Mouse (Mus musculus) stomach, embryonic 16.5 days (tissue): Measurements from ENCODE around the gene Hist1h4a. TPM values are rescaled to one million over a fixed set of nuclear protein-coding genes. Genes with fewer than 3 reads are reported as not detected.

Experiments used
- ATAC-seq: fragments of 200-750 bp; cut with Nextera tagmentation; 2 replicates; pipeline ENCODE4 v1.8.0; 2017; ENCODE audit warnings: moderate number of reproducible peaks, moderate TSS enrichment; ENCODE audit not compliant: insufficient read depth, low FRiP score
- H3K27ac ChIP-seq: fragments of 300-500 bp; sonication (generic); 2 replicates; pipeline ENCODE4 v1.5.1; 2014; ENCODE audit warnings: low read length
- H3K27me3 ChIP-seq: fragments of 300-500 bp; sonication (generic); 2 replicates; pipeline ENCODE4 v1.6.1; 2014; ENCODE audit warnings: low read length, control low read depth, mixed read lengths; ENCODE audit not compliant: control insufficient read depth, insufficient read depth
- H3K36me3 ChIP-seq: fragments of 300-500 bp; sonication (generic); 2 replicates; pipeline ENCODE4 v1.6.1; 2014; ENCODE audit warnings: low read length; ENCODE audit not compliant: control insufficient read depth, insufficient read depth
- H3K4me1 ChIP-seq: fragments of 300-500 bp; sonication (generic); 2 replicates; pipeline ENCODE4 v1.6.1; 2014; ENCODE audit warnings: low read length, control low read depth, mixed read lengths; ENCODE audit not compliant: control insufficient read depth, insufficient read depth
- H3K4me2 ChIP-seq: fragments of 300-500 bp; sonication (generic); 2 replicates; pipeline ENCODE4 v1.6.1; 2014; ENCODE audit warnings: low read depth, low read length, mixed read lengths
- H3K4me3 ChIP-seq: fragments of 300-500 bp; sonication (generic); replicated peaks from 2 replicates; pipeline ENCODE4 v1.5.1; 2014; ENCODE audit warnings: mild to moderate bottlenecking, low read length
- H3K9ac ChIP-seq: fragments of 300-500 bp; sonication (generic); 2 replicates; pipeline ENCODE4 v1.6.1; 2014; ENCODE audit warnings: low read length
- H3K9me3 ChIP-seq: fragments of 300-500 bp; sonication (generic); replicated peaks from 2 replicates; pipeline ENCODE4 v1.6.1; 2016; ENCODE audit warnings: low read length, control low read depth; ENCODE audit not compliant: control insufficient read depth
- whole genome bisulfite sequencing: fragments of 180-500 bp; shearing (Covaris S2); extraction: QIAGEN DNeasy Blood & Tissue Kit; methylation state at CpG from one replicate; pipeline ENCODE4 v1.1.7; 2014; 5-methylcytosine and 5-hydroxymethylcytosine counted together
- polyA plus RNA-seq: library from polyadenylated mRNA; unstranded; fragments of >200 nt; fragmentation: Nextera tagmentation; extraction: Ambion mirVana; gene quantifications from 2 replicates; pipeline ENCODE4 v1.2.1, GENCODE M21; 2015

The Hist1h4a gene
- polyA plus RNA-seq, 1 experiment from 2014 or later: 0.28 TPM

- ATAC-seq: peak; percentile 72
- WGBS: under 1% methylated on average over 28 of the region's 28 CpGs
- H3K9ac ChIP-seq: peak within 1 kb of the TSS; percentile 73
Measured at GRCm38 (mm10) chr13:23745381-23746161, 15.5 kb downstream of the Hist1h4a start, which contains the start of gene Hist1h3c. Hist1h3c (minus strand) TSS chr13:23745602.

GRCm38 (mm10) chr13:23744421-23745380 is 16.3 kb downstream of the Hist1h4a start:
- Histone ChIP-seq H3K27ac (peak overlapping the region; percentile 79), H3K9me3 (no peaks in the 10 kb centered on the region), H3K4me1 (peaks cover 28% of the 10 kb centered on the region), H3K9ac (peak overlapping the region; percentile 61), H3K4me2 (peak overlapping the region; percentile 59), H3K36me3 (no peaks in the 10 kb centered on the region), H3K27me3 (no peaks in the 10 kb centered on the region), H3K4me3 (peak overlapping the region; percentile 49)
- no peak for ATAC-seq
- 2% methylated on average over 16 of the region's 36 CpGs for WGBS

More at GRCm38 (mm10) chr13:23745381-23746161, 15.5 kb downstream of the Hist1h4a start, which contains the start of gene Hist1h3c:
- Histone ChIP-seq H3K36me3 (no peaks in the 10 kb centered on the region), H3K4me2 (peak within 1 kb of the TSS; percentile 59), H3K27ac (peak within 1 kb of the TSS; percentile 99), H3K9me3 (no peaks in the 10 kb centered on the region), H3K4me1 (peaks cover 24% of the 10 kb centered on the region), H3K27me3 (no peaks in the 10 kb centered on the region), H3K4me3 (peak within 1 kb of the TSS; percentile 49)

- 27% methylated on average over 4 of the region's 4 CpGs for WGBS
- H3K27me3 ChIP-seq: no peaks in the 10 kb centered on the region
- peak overlapping the region; percentile 49 for H3K4me3 ChIP-seq
- peak overlapping the region; percentile 59 for H3K4me2 ChIP-seq
- no peak overlapping the region for H3K27ac ChIP-seq
- peaks cover 32% of the 10 kb centered on the region for H3K4me1 ChIP-seq
- no peak overlapping the region for H3K9ac ChIP-seq
- H3K36me3 ChIP-seq: no peaks in the 10 kb centered on the region
- H3K9me3 ChIP-seq: no peaks in the 10 kb centered on the region
- ATAC-seq: no peak
Measured at GRCm38 (mm10) chr13:23743963-23744362, 17.1 kb downstream of the Hist1h4a start.

GRCm38 (mm10) chr13:23743215-23743614 is 17.8 kb downstream of the Hist1h4a start:
- no peaks in the 10 kb centered on the region for H3K27me3 ChIP-seq
- peaks cover 32% of the 10 kb centered on the region for H3K4me1 ChIP-seq
- no peak overlapping the region for H3K4me2 ChIP-seq
- no peaks in the 10 kb centered on the region for H3K36me3 ChIP-seq
- no peak overlapping the region for H3K27ac ChIP-seq
- 86% methylated on average over 5 of the region's 5 CpGs for WGBS
- H3K9me3 ChIP-seq: no peaks in the 10 kb centered on the region
- H3K4me3 ChIP-seq: no peak overlapping the region
- ATAC-seq: no peak
- H3K9ac ChIP-seq: no peak overlapping the region

GRCm38 (mm10) chr13:23742007-23742406 is 19.0 kb downstream of the Hist1h4a start:
- no peak overlapping the region for H3K27ac ChIP-seq
- no peak overlapping the region for H3K4me3 ChIP-seq
- no peak overlapping the region for H3K4me2 ChIP-seq
- no peak for ATAC-seq
- peaks cover 21% of the 10 kb centered on the region; the same call in 1 of the 2 replicates for H3K4me1 ChIP-seq
- no peak overlapping the region for H3K9ac ChIP-seq
- H3K9me3 ChIP-seq: no peaks in the 10 kb centered on the region
- no peaks in the 10 kb centered on the region for H3K27me3 ChIP-seq
- H3K36me3 ChIP-seq: no peaks in the 10 kb centered on the region

GRCm38 (mm10) chr13:23740910-23741309 is 20.1 kb downstream of the Hist1h4a start:
- Histone ChIP-seq H3K27ac (peak overlapping the region; percentile 99; the same call in 1 of the 2 replicates), H3K4me2 (peak overlapping the region; percentile 91), H3K9ac (no peak overlapping the region), H3K4me1 (peaks cover 21% of the 10 kb centered on the region; the same call in 1 of the 2 replicates), H3K36me3 (no peaks in the 10 kb centered on the region), H3K4me3 (peak overlapping the region; percentile 70), H3K27me3 (no peaks in the 10 kb centered on the region), H3K9me3 (no peaks in the 10 kb centered on the region)
- WGBS: 48% methylated on average over 5 of the region's 5 CpGs
- ATAC-seq: no peak

- peak overlapping the region; percentile 99 for H3K27ac ChIP-seq
- no peak for ATAC-seq
- 18% methylated on average over 13 of the region's 13 CpGs for WGBS
Measured at GRCm38 (mm10) chr13:23740256-23740840, 20.7 kb downstream of the Hist1h4a start.

GRCm38 (mm10) chr13:23739922-23740252 is 21.1 kb downstream of the Hist1h4a start:
- H3K4me3 ChIP-seq: peak overlapping the region; percentile 70

More at GRCm38 (mm10) chr13:23740256-23740840, 20.7 kb downstream of the Hist1h4a start:
- H3K4me2 ChIP-seq: peak overlapping the region; percentile 91
- H3K36me3 ChIP-seq: no peaks in the 10 kb centered on the region
- no peaks in the 10 kb centered on the region for H3K27me3 ChIP-seq
- peaks cover 21% of the 10 kb centered on the region; the same call in 1 of the 2 replicates for H3K4me1 ChIP-seq
- H3K9me3 ChIP-seq: no peaks in the 10 kb centered on the region
- H3K9ac ChIP-seq: peak overlapping the region; percentile 85
- peak overlapping the region; percentile 70 for H3K4me3 ChIP-seq

More at GRCm38 (mm10) chr13:23739922-23740252, 21.1 kb downstream of the Hist1h4a start:
- peak overlapping the region; percentile 99 for H3K27ac ChIP-seq
- no peaks in the 10 kb centered on the region for H3K27me3 ChIP-seq
- no peak; the same call in 1 of the 2 replicates for ATAC-seq
- under 1% methylated on average over 14 of the region's 14 CpGs for WGBS
- H3K9me3 ChIP-seq: no peaks in the 10 kb centered on the region
- no peaks in the 10 kb centered on the region for H3K36me3 ChIP-seq
- H3K4me2 ChIP-seq: peak overlapping the region; percentile 91
- H3K4me1 ChIP-seq: peaks cover 21% of the 10 kb centered on the region; the same call in 1 of the 2 replicates
- peak overlapping the region; percentile 85 for H3K9ac ChIP-seq
